Mouse (Mus musculus): ENCODE data around the gene Tcfl5. TPM values are rescaled to one million over a fixed set of nuclear protein-coding genes. Genes with fewer than 3 reads are reported as not detected.

The Tcfl5 gene
- polyA plus RNA-seq (2015; fragmentation: Nextera tagmentation; extraction: Ambion mirVana), result not detected in 2 replicates

- 7% methylated on average over 16 of the region's 56 CpGs for WGBS
- no peak for DNase-seq (ENCODE audit: low spot score)
- TF ChIP-seq CTCF (IDR thresholded peaks at IDR 0.05), result no peak
- TF ChIP-seq EP300 (IDR thresholded peaks at IDR 0.05), result no peak
- H3K4me1 ChIP-seq (ENCODE audit: insufficient read depth, low read depth, low read length), result no peaks in the 10 kb centered on the region
- H3K9ac ChIP-seq (replicated peaks; ENCODE audit: low read depth), result no peak within 1 kb of the TSS
- peak within 1 kb of the TSS; percentile 15 for H3K4me3 ChIP-seq (ENCODE audit: low read depth, low read length)
- H3K36me3 ChIP-seq (ENCODE audit: insufficient read depth, low read length), result no peaks in the 10 kb centered on the region
- no peak for ATAC-seq
- H3K9me3 ChIP-seq (ENCODE audit: low read length), result peaks cover 13% of the 10 kb centered on the region
- peaks cover 20% of the 10 kb centered on the region; the same call in 1 of the 2 replicates for H3K27me3 ChIP-seq (replicated peaks; ENCODE audit: insufficient read depth, low read length)
- H3K27ac ChIP-seq (ENCODE audit: low read length), result no peak within 1 kb of the TSS
- peak within 1 kb of the TSS; percentile 38 for H3K4me2 ChIP-seq (replicated peaks; ENCODE audit: low read depth, low read length)
These were observed at the start of gene Tcfl5 for GRCm38 (mm10) chr2:180642555-180643260. Gene Tcfl5 (minus strand): TSS chr2:180642708.

- DNase-seq (ENCODE audit: low spot score) (no peak), ATAC-seq (no peak)
- H3K27ac ChIP-seq (ENCODE audit: low read length), result no peak overlapping the region
- no peak overlapping the region for H3K4me2 ChIP-seq (replicated peaks; ENCODE audit: low read depth, low read length)
- no peak for TF ChIP-seq EP300 (IDR thresholded peaks at IDR 0.05)
- no peak for TF ChIP-seq CTCF (IDR thresholded peaks at IDR 0.05)
- H3K27me3 ChIP-seq (replicated peaks; ENCODE audit: insufficient read depth, low read length), result no peaks in the 10 kb centered on the region
- H3K4me1 ChIP-seq (ENCODE audit: insufficient read depth, low read depth, low read length), result peaks cover 4% of the 10 kb centered on the region; the same call in 1 of the 2 replicates
- no peak overlapping the region for H3K9ac ChIP-seq (replicated peaks; ENCODE audit: low read depth)
- H3K4me3 ChIP-seq (ENCODE audit: low read depth, low read length), result no peak overlapping the region
- peaks cover 40% of the 10 kb centered on the region for H3K36me3 ChIP-seq (ENCODE audit: insufficient read depth, low read length)
- H3K9me3 ChIP-seq (ENCODE audit: low read length), result no peaks in the 10 kb centered on the region
- WGBS, result 70% methylated on average over 5 of the region's 5 CpGs
These were observed 47.3 kb upstream of the Tcfl5 start for GRCm38 (mm10) chr2:180689841-180690240.

- Histone ChIP-seq H3K9ac (replicated peaks; ENCODE audit: low read depth) (no peak overlapping the region), H3K36me3 (ENCODE audit: insufficient read depth, low read length) (peaks cover 53% of the 10 kb centered on the region), H3K27me3 (replicated peaks; ENCODE audit: insufficient read depth, low read length) (no peaks in the 10 kb centered on the region), H3K4me2 (replicated peaks; ENCODE audit: low read depth, low read length) (no peak overlapping the region), H3K9me3 (ENCODE audit: low read length) (no peaks in the 10 kb centered on the region), H3K4me3 (ENCODE audit: low read depth, low read length) (no peak overlapping the region), H3K27ac (ENCODE audit: low read length) (no peak overlapping the region), H3K4me1 (ENCODE audit: insufficient read depth, low read depth, low read length) (no peaks in the 10 kb centered on the region)
- TF ChIP-seq CTCF (IDR thresholded peaks at IDR 0.05), result no peak
- ATAC-seq (no peak), DNase-seq (ENCODE audit: low spot score) (no peak)
- 91% methylated on average over 4 of the region's 4 CpGs for WGBS
These were observed 41.5 kb upstream of the Tcfl5 start for GRCm38 (mm10) chr2:180684031-180684430.

GRCm38 (mm10) chr2:180683524-180683923 lies 41.0 kb upstream of the Tcfl5 start:
- Histone ChIP-seq H3K27ac (ENCODE audit: low read length) (no peak overlapping the region), H3K9ac (replicated peaks; ENCODE audit: low read depth) (no peak overlapping the region), H3K9me3 (ENCODE audit: low read length) (no peaks in the 10 kb centered on the region), H3K4me1 (ENCODE audit: insufficient read depth, low read depth, low read length) (no peaks in the 10 kb centered on the region), H3K36me3 (ENCODE audit: insufficient read depth, low read length) (peaks cover 49% of the 10 kb centered on the region), H3K4me3 (ENCODE audit: low read depth, low read length) (no peak overlapping the region), H3K4me2 (replicated peaks; ENCODE audit: low read depth, low read length) (no peak overlapping the region), H3K27me3 (replicated peaks; ENCODE audit: insufficient read depth, low read length) (no peaks in the 10 kb centered on the region)
- DNase-seq (ENCODE audit: low spot score) (no peak), ATAC-seq (no peak)
- WGBS, result 88% methylated on average over 2 of the region's 2 CpGs
- TF ChIP-seq EP300 (IDR thresholded peaks at IDR 0.05) (no peak), CTCF (IDR thresholded peaks at IDR 0.05) (no peak)

- Histone ChIP-seq H3K36me3 (ENCODE audit: insufficient read depth, low read length) (peaks cover 26% of the 10 kb centered on the region), H3K4me2 (replicated peaks; ENCODE audit: low read depth, low read length) (no peak overlapping the region), H3K27ac (ENCODE audit: low read length) (no peak overlapping the region), H3K4me1 (ENCODE audit: insufficient read depth, low read depth, low read length) (no peaks in the 10 kb centered on the region), H3K4me3 (ENCODE audit: low read depth, low read length) (no peak overlapping the region), H3K9me3 (ENCODE audit: low read length) (no peaks in the 10 kb centered on the region), H3K27me3 (replicated peaks; ENCODE audit: insufficient read depth, low read length) (no peaks in the 10 kb centered on the region), H3K9ac (replicated peaks; ENCODE audit: low read depth) (no peak overlapping the region)
- TF ChIP-seq EP300 (IDR thresholded peaks at IDR 0.05) (no peak), CTCF (IDR thresholded peaks at IDR 0.05) (no peak)
- WGBS, result 46% methylated on average over 2 of the region's 2 CpGs
- DNase-seq (ENCODE audit: low spot score), result no peak
- ATAC-seq, result no peak
These were observed 38.7 kb upstream of the Tcfl5 start for GRCm38 (mm10) chr2:180681225-180681624.

GRCm38 (mm10) chr2:180678609-180679140 lies 36.2 kb upstream of the Tcfl5 start:
- H3K36me3 ChIP-seq (ENCODE audit: insufficient read depth, low read length), result peaks cover 21% of the 10 kb centered on the region
- no peak overlapping the region for H3K4me3 ChIP-seq (ENCODE audit: low read depth, low read length)
- H3K9ac ChIP-seq (replicated peaks; ENCODE audit: low read depth), result no peak overlapping the region
- DNase-seq (ENCODE audit: low spot score) (peak; percentile 74), ATAC-seq (peak; percentile 73)
- TF ChIP-seq CTCF (IDR thresholded peaks at IDR 0.05) (peak; percentile 83), EP300 (IDR thresholded peaks at IDR 0.05) (no peak)
- no peak overlapping the region for H3K27ac ChIP-seq (ENCODE audit: low read length)
- no peaks in the 10 kb centered on the region for H3K27me3 ChIP-seq (replicated peaks; ENCODE audit: insufficient read depth, low read length)
- no peaks in the 10 kb centered on the region for H3K9me3 ChIP-seq (ENCODE audit: low read length)
- H3K4me2 ChIP-seq (replicated peaks; ENCODE audit: low read depth, low read length), result no peak overlapping the region
- WGBS, result 22% methylated on average over 4 of the region's 4 CpGs
- no peaks in the 10 kb centered on the region for H3K4me1 ChIP-seq (ENCODE audit: insufficient read depth, low read depth, low read length)
